Mouse (Mus musculus) hindbrain, embryonic 13.5 days (tissue): ENCODE data around the gene Phactr1. TPM values are rescaled to one million over a fixed set of nuclear protein-coding genes. Genes with fewer than 3 reads are reported as not detected.

Experiments used
- ATAC-seq: fragments of 200-750 bp; cut with Nextera tagmentation; 2 replicates; pipeline ENCODE4 v1.8.0; 2017; ENCODE audit warnings: moderate TSS enrichment; ENCODE audit not compliant: low FRiP score
- H3K27ac ChIP-seq: fragments of 300-500 bp; sonication (generic); 2 replicates; pipeline ENCODE4 v1.5.1; 2015; ENCODE audit warnings: inconsistent platforms, mild to moderate bottlenecking, moderate library complexity
- H3K27me3 ChIP-seq: fragments of 300-500 bp; sonication (generic); 2 replicates; pipeline ENCODE4 v1.6.1; 2015; ENCODE audit warnings: mild to moderate bottlenecking, inconsistent platforms
- H3K36me3 ChIP-seq: fragments of 300-500 bp; sonication (generic); 2 replicates; pipeline ENCODE4 v1.6.1; 2015; ENCODE audit warnings: mild to moderate bottlenecking, inconsistent platforms
- H3K4me1 ChIP-seq: fragments of 300-500 bp; sonication (generic); replicated peaks from 2 replicates; pipeline ENCODE4 v1.6.1; 2015; ENCODE audit warnings: inconsistent platforms
- H3K4me2 ChIP-seq: fragments of 300-500 bp; sonication (generic); 2 replicates; pipeline ENCODE4 v1.6.1; 2015; ENCODE audit warnings: inconsistent platforms, mild to moderate bottlenecking, moderate library complexity
- H3K4me3 ChIP-seq: fragments of 300-500 bp; sonication (generic); 2 replicates; pipeline ENCODE4 v1.5.1; 2015; ENCODE audit warnings: mild to moderate bottlenecking, inconsistent platforms
- H3K9ac ChIP-seq: fragments of 300-500 bp; sonication (generic); 2 replicates; pipeline ENCODE4 v1.6.1; 2015; ENCODE audit warnings: mild to moderate bottlenecking, inconsistent platforms
- H3K9me3 ChIP-seq: fragments of 300-500 bp; sonication (generic); 2 replicates; pipeline ENCODE4 v1.6.1; 2016; ENCODE audit warnings: inconsistent platforms
- WGBS: fragments of 180-500 bp; shearing (Covaris S2); methylation state at CpG from one replicate; pipeline ENCODE4 v1.1.7; 2015; 5-methylcytosine and 5-hydroxymethylcytosine counted together
- polyA plus RNA-seq: library from polyadenylated mRNA; unstranded; fragments of >200 nt; fragmentation: Nextera tagmentation; extraction: Ambion mirVana; gene quantifications from 2 replicates; pipeline ENCODE4 v1.2.1, GENCODE M21; 2015

Gene Phactr1
- polyA plus RNA-seq, 1 experiment from 2014 or later, result 46.9 TPM

- no peak for ATAC-seq
- no peak overlapping the region for H3K4me2 ChIP-seq
- no peak overlapping the region for H3K4me3 ChIP-seq
- H3K9ac ChIP-seq, result no peak overlapping the region
- no peaks in the 10 kb centered on the region for H3K9me3 ChIP-seq
- H3K27me3 ChIP-seq, result no peaks in the 10 kb centered on the region
- H3K27ac ChIP-seq, result no peak overlapping the region
- H3K36me3 ChIP-seq, result no peaks in the 10 kb centered on the region
- WGBS, result 43% methylated on average over 3 of the region's 4 CpGs
- H3K4me1 ChIP-seq, result peaks cover 29% of the 10 kb centered on the region
These were observed 444.3 kb downstream of the Phactr1 start for GRCm38 (mm10) chr13:43124683-43125074.

- Histone ChIP-seq H3K27me3 (no peaks in the 10 kb centered on the region), H3K4me3 (no peak overlapping the region), H3K4me1 (no peaks in the 10 kb centered on the region), H3K9ac (no peak overlapping the region), H3K9me3 (no peaks in the 10 kb centered on the region), H3K4me2 (no peak overlapping the region), H3K36me3 (peaks cover 21% of the 10 kb centered on the region), H3K27ac (no peak overlapping the region)
- ATAC-seq, result no peak
- WGBS, result 81% methylated on average over 6 of the region's 6 CpGs
These were observed 449.7 kb downstream of the Phactr1 start for GRCm38 (mm10) chr13:43130161-43130560.

GRCm38 (mm10) chr13:43131741-43132191 is 451.3 kb downstream of the Phactr1 start:
- 82% methylated on average over 10 of the region's 10 CpGs for WGBS
- Histone ChIP-seq H3K9ac (no peak overlapping the region), H3K9me3 (no peaks in the 10 kb centered on the region), H3K27me3 (no peaks in the 10 kb centered on the region), H3K36me3 (peaks cover 37% of the 10 kb centered on the region), H3K4me2 (no peak overlapping the region), H3K4me3 (no peak overlapping the region), H3K4me1 (no peaks in the 10 kb centered on the region), H3K27ac (no peak overlapping the region)
- ATAC-seq, result no peak

- no peak for ATAC-seq
- Histone ChIP-seq H3K4me2 (no peak overlapping the region), H3K4me3 (no peak overlapping the region), H3K36me3 (peaks cover 43% of the 10 kb centered on the region), H3K27ac (no peak overlapping the region), H3K9ac (no peak overlapping the region), H3K4me1 (no peaks in the 10 kb centered on the region), H3K9me3 (no peaks in the 10 kb centered on the region), H3K27me3 (no peaks in the 10 kb centered on the region)
- 71% methylated on average over 9 of the region's 9 CpGs for WGBS
These were observed 452.4 kb downstream of the Phactr1 start for GRCm38 (mm10) chr13:43132859-43133258.

- ATAC-seq, result no peak
- Histone ChIP-seq H3K4me3 (no peak overlapping the region), H3K4me2 (no peak overlapping the region), H3K9me3 (no peaks in the 10 kb centered on the region), H3K36me3 (peaks cover 43% of the 10 kb centered on the region), H3K27me3 (no peaks in the 10 kb centered on the region), H3K4me1 (no peaks in the 10 kb centered on the region), H3K27ac (no peak overlapping the region), H3K9ac (no peak overlapping the region)
- WGBS, result 80% methylated on average over 7 of the region's 7 CpGs
These were observed 453.0 kb downstream of the Phactr1 start for GRCm38 (mm10) chr13:43133400-43133799.

GRCm38 (mm10) chr13:43134468-43134867 is 454.0 kb downstream of the Phactr1 start:
- peaks cover 43% of the 10 kb centered on the region for H3K36me3 ChIP-seq
- 71% methylated on average over 4 of the region's 4 CpGs for WGBS
- no peaks in the 10 kb centered on the region for H3K9me3 ChIP-seq
- H3K4me3 ChIP-seq, result no peak overlapping the region
- no peaks in the 10 kb centered on the region for H3K27me3 ChIP-seq
- no peak overlapping the region for H3K4me2 ChIP-seq
- H3K4me1 ChIP-seq, result no peaks in the 10 kb centered on the region
- no peak overlapping the region for H3K9ac ChIP-seq
- no peak overlapping the region for H3K27ac ChIP-seq
- ATAC-seq, result no peak

GRCm38 (mm10) chr13:43144720-43145418 is 464.4 kb downstream of the Phactr1 start:
- Histone ChIP-seq H3K9me3 (no peaks in the 10 kb centered on the region), H3K27me3 (no peaks in the 10 kb centered on the region), H3K36me3 (peaks cover 3% of the 10 kb centered on the region; the same call in 1 of the 2 replicates), H3K4me1 (no peaks in the 10 kb centered on the region), H3K27ac (no peak overlapping the region), H3K4me2 (no peak overlapping the region), H3K9ac (no peak overlapping the region), H3K4me3 (no peak overlapping the region)
- WGBS, result 82% methylated on average over 7 of the region's 7 CpGs
- ATAC-seq, result no peak

GRCm38 (mm10) chr13:43146515-43147258 is 466.3 kb downstream of the Phactr1 start:
- no peak for ATAC-seq
- 80% methylated on average over 8 of the region's 8 CpGs for WGBS
- Histone ChIP-seq H3K9me3 (no peaks in the 10 kb centered on the region), H3K4me1 (no peaks in the 10 kb centered on the region), H3K9ac (no peak overlapping the region), H3K4me3 (no peak overlapping the region), H3K27ac (no peak overlapping the region), H3K27me3 (no peaks in the 10 kb centered on the region), H3K36me3 (peaks cover 17% of the 10 kb centered on the region), H3K4me2 (no peak overlapping the region)

- no peak overlapping the region for H3K9ac ChIP-seq
- no peak overlapping the region for H3K27ac ChIP-seq
- 83% methylated on average over 4 of the region's 4 CpGs for WGBS
- H3K27me3 ChIP-seq, result no peaks in the 10 kb centered on the region
- H3K36me3 ChIP-seq, result peaks cover 37% of the 10 kb centered on the region
- H3K9me3 ChIP-seq, result no peaks in the 10 kb centered on the region
- no peak overlapping the region for H3K4me2 ChIP-seq
- no peaks in the 10 kb centered on the region for H3K4me1 ChIP-seq
- H3K4me3 ChIP-seq, result no peak overlapping the region
- ATAC-seq, result no peak
These were observed 468.3 kb downstream of the Phactr1 start for GRCm38 (mm10) chr13:43148692-43149091.

GRCm38 (mm10) chr13:43149661-43150060 is 469.2 kb downstream of the Phactr1 start:
- Histone ChIP-seq H3K9ac (no peak overlapping the region), H3K9me3 (no peaks in the 10 kb centered on the region), H3K36me3 (peaks cover 47% of the 10 kb centered on the region), H3K27ac (no peak overlapping the region), H3K4me1 (no peaks in the 10 kb centered on the region), H3K4me2 (no peak overlapping the region), H3K4me3 (no peak overlapping the region), H3K27me3 (no peaks in the 10 kb centered on the region)
- WGBS, result 88% methylated on average over 3 of the region's 3 CpGs
- ATAC-seq, result no peak

- ATAC-seq, result no peak
- peaks cover 57% of the 10 kb centered on the region for H3K36me3 ChIP-seq
These were observed 471.6 kb downstream of the Phactr1 start for GRCm38 (mm10) chr13:43152005-43152520.

GRCm38 (mm10) chr13:43157370-43157769 is 476.9 kb downstream of the Phactr1 start:
- H3K9me3 ChIP-seq, result no peaks in the 10 kb centered on the region
- ATAC-seq, result no peak

More at GRCm38 (mm10) chr13:43152005-43152520, 471.6 kb downstream of the Phactr1 start:
- no peak overlapping the region for H3K4me3 ChIP-seq
- no peak overlapping the region for H3K9ac ChIP-seq
- no peak overlapping the region for H3K27ac ChIP-seq
- H3K4me1 ChIP-seq, result no peaks in the 10 kb centered on the region
- no peak overlapping the region for H3K4me2 ChIP-seq
- no peaks in the 10 kb centered on the region for H3K27me3 ChIP-seq
- 89% methylated on average over 14 of the region's 14 CpGs for WGBS
- no peaks in the 10 kb centered on the region for H3K9me3 ChIP-seq

More at GRCm38 (mm10) chr13:43157370-43157769, 476.9 kb downstream of the Phactr1 start:
- WGBS, result 61% methylated on average over 5 of the region's 5 CpGs
- Histone ChIP-seq H3K36me3 (peaks cover 46% of the 10 kb centered on the region), H3K27me3 (no peaks in the 10 kb centered on the region), H3K9ac (no peak overlapping the region), H3K4me2 (no peak overlapping the region), H3K4me3 (no peak overlapping the region), H3K27ac (no peak overlapping the region), H3K4me1 (peaks cover 13% of the 10 kb centered on the region; the same call in 1 of the 2 replicates)
